Mouse (Mus musculus): ENCODE results near the gene Lurap1. TPM values are rescaled to one million over a fixed set of nuclear protein-coding genes. Genes with fewer than 3 reads are reported as not detected.

Gene Lurap1
- polyA plus RNA-seq, 1 experiment from 2014 or later = 2.8 TPM

GRCm38 (mm10) chr4:116157882-116158281 is 6.7 kb upstream of the Lurap1 start:
- H3K4me2 ChIP-seq = no peak overlapping the region
- no peak for ATAC-seq (ENCODE audit: insufficient number of reproducible peaks, low FRiP score, low TSS enrichment, low read depth)
- no peak overlapping the region for H3K9ac ChIP-seq
- no peaks in the 10 kb centered on the region for H3K27me3 ChIP-seq
- H3K27ac ChIP-seq = no peak overlapping the region
- no peaks in the 10 kb centered on the region for H3K4me1 ChIP-seq
- no peak overlapping the region for H3K4me3 ChIP-seq
- H3K36me3 ChIP-seq = peaks cover 84% of the 10 kb centered on the region
- no peaks in the 10 kb centered on the region for H3K9me3 ChIP-seq
- 69% methylated on average over 2 of the region's 2 CpGs for WGBS

- 94% methylated on average over 15 of the region's 15 CpGs for WGBS
- H3K36me3 ChIP-seq = peaks cover 61% of the 10 kb centered on the region
Measured at GRCm38 (mm10) chr4:116152702-116153101, 1.6 kb upstream of the Lurap1 start.

GRCm38 (mm10) chr4:116150862-116151221 is 296 bp downstream of the Lurap1 start:
- Histone ChIP-seq H3K27me3 (no peaks in the 10 kb centered on the region), H3K4me1 (peaks cover 21% of the 10 kb centered on the region), H3K9me3 (no peaks in the 10 kb centered on the region), H3K4me2 (peak overlapping the region; percentile 67), H3K27ac (peak overlapping the region; percentile 93), H3K4me3 (peak overlapping the region; percentile 65), H3K36me3 (peaks cover 42% of the 10 kb centered on the region), H3K9ac (peak overlapping the region; percentile 92)
- no peak for ATAC-seq (ENCODE audit: insufficient number of reproducible peaks, low FRiP score, low TSS enrichment, low read depth)
- WGBS = 19% methylated on average over 4 of the region's 4 CpGs

More at GRCm38 (mm10) chr4:116152702-116153101, 1.6 kb upstream of the Lurap1 start:
- no peak overlapping the region for H3K9ac ChIP-seq
- no peak overlapping the region for H3K4me2 ChIP-seq
- H3K4me3 ChIP-seq = no peak overlapping the region
- H3K9me3 ChIP-seq = no peaks in the 10 kb centered on the region
- no peak for ATAC-seq (ENCODE audit: insufficient number of reproducible peaks, low FRiP score, low TSS enrichment, low read depth)
- H3K4me1 ChIP-seq = peaks cover 21% of the 10 kb centered on the region
- H3K27me3 ChIP-seq = no peaks in the 10 kb centered on the region
- no peak overlapping the region for H3K27ac ChIP-seq

DNA sequence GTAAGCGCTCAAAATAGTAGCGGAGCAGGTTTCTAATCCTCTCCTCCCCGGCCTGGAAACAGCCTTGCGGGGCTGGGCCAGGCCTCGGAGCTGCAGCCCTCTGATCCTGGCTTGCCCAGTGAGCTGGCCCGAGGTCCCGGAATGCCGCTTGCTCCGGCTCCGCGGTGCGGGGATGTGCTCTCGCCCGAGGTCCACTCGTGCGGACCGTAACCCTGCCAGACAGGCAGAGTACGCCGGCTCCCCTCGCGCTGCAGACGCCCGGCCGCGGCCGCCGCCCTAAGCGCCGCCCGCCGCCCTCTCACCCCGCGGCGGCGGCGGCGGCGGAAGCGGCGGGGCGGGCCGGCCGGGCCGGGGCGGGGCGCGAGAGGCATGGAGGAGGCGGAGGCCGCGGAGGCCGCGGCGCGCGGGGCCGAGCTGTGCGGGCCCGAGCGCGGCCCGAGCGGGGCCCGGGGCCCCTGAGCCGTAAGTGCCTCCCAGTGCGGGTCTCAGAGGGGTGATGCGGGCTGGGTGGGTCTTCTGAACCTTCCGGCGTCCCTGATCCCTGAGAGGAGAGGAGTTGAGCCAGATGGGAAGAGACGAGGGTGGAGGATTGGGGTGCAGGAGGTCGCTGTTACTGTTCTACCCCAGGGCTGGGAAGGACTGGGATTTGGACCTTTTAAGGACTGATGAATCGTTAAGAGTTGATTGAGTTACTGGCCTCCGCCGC is 829 bp downstream of the Lurap1 start:
- Histone ChIP-seq H3K4me2 (peak overlapping the region; percentile 67), H3K36me3 (peaks cover 37% of the 10 kb centered on the region), H3K27me3 (no peaks in the 10 kb centered on the region), H3K9me3 (no peaks in the 10 kb centered on the region), H3K9ac (peak overlapping the region; percentile 92), H3K4me1 (peaks cover 21% of the 10 kb centered on the region), H3K27ac (peak overlapping the region; percentile 93), H3K4me3 (peak overlapping the region; percentile 65)
- peak; percentile 84 for ATAC-seq (ENCODE audit: insufficient number of reproducible peaks, low FRiP score, low TSS enrichment, low read depth)
- WGBS = under 1% methylated on average over 65 of the region's 73 CpGs

GRCm38 (mm10) chr4:116149812-116150155 is 1.4 kb downstream of the Lurap1 start:
- peak overlapping the region; percentile 93 for H3K27ac ChIP-seq
- ATAC-seq (ENCODE audit: insufficient number of reproducible peaks, low FRiP score, low TSS enrichment, low read depth) = no peak
- H3K4me3 ChIP-seq = peak overlapping the region; percentile 65
- no peaks in the 10 kb centered on the region for H3K27me3 ChIP-seq
- 26% methylated on average over 6 of the region's 6 CpGs for WGBS
- H3K9ac ChIP-seq = peak overlapping the region; percentile 92
- peaks cover 23% of the 10 kb centered on the region for H3K4me1 ChIP-seq
- H3K36me3 ChIP-seq = peaks cover 31% of the 10 kb centered on the region
- H3K4me2 ChIP-seq = peak overlapping the region; percentile 67
- no peaks in the 10 kb centered on the region for H3K9me3 ChIP-seq

- no peaks in the 10 kb centered on the region for H3K9me3 ChIP-seq
- H3K9ac ChIP-seq = peak overlapping the region; percentile 79
- H3K27me3 ChIP-seq = no peaks in the 10 kb centered on the region
- no peak overlapping the region; the same call in 1 of the 2 replicates for H3K27ac ChIP-seq
- 1% methylated on average over 46 of the region's 47 CpGs for WGBS
- H3K4me3 ChIP-seq = peak overlapping the region; percentile 71
- no peaks in the 10 kb centered on the region for H3K36me3 ChIP-seq
- H3K4me1 ChIP-seq = peaks cover 16% of the 10 kb centered on the region
- H3K4me2 ChIP-seq = peak overlapping the region; percentile 91
- peak; percentile 35; the same call in 1 of the 2 replicates for ATAC-seq (ENCODE audit: insufficient number of reproducible peaks, low FRiP score, low TSS enrichment, low read depth)
Measured at GRCm38 (mm10) chr4:116143891-116144717, 7.0 kb downstream of the Lurap1 start.

DNA sequence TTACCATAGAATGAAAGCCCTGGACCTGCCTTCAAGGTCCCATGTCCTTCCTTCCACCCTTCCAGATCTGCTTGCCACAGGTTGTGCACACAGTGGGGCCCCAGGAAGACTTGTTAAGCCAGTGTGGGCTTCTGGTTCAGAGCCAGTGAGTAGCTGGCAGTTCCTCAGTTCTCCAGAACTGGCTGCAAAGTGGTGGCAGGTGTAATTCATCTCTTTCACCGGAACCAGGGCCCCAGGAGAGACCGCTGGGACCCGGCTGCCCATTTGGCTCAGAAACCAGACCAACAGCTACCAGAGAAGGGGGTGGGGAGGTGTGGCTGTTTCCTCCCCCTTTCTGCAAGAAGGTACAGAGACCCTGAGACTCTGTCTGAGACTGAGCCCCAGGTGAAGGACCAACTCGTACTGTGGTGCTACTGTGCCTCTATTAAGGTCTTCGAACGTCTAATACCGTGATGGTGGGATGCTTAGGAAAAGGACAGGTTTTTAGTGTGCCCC is 7.8 kb downstream of the Lurap1 start:
- Histone ChIP-seq H3K4me1 (peaks cover 16% of the 10 kb centered on the region), H3K27me3 (no peaks in the 10 kb centered on the region), H3K4me2 (peak overlapping the region; percentile 91), H3K4me3 (peak overlapping the region; percentile 71), H3K9ac (0 out of 2 replicates have a peak overlapping the region, but pooled peaks have one; percentile 14), H3K9me3 (no peaks in the 10 kb centered on the region), H3K27ac (no peak overlapping the region), H3K36me3 (no peaks in the 10 kb centered on the region)
- 3% methylated on average over 7 of the region's 7 CpGs for WGBS
- no peak for ATAC-seq (ENCODE audit: insufficient number of reproducible peaks, low FRiP score, low TSS enrichment, low read depth)

DNA sequence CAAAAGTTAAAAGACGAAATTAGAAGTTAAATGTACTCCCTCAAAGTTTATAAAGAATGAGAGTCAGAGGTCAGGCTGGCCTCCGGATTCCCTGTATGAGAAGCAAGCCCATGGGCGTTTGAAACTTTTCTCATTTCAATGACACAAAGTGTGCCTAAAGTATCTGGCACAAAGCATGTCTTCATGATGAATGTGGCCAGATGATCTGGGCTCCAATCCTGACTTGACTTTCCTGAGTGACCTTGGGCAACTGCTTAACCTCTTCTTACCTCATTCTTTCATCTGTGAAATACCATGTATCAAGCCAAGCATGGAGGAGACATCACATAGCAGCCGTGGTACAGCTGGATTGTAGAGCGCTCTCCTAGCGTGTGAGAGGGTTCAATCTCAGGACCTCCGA is 8.9 kb downstream of the Lurap1 start:
- Histone ChIP-seq H3K4me1 (peaks cover 16% of the 10 kb centered on the region), H3K27ac (no peak overlapping the region), H3K4me2 (no peak overlapping the region), H3K4me3 (no peak overlapping the region), H3K9ac (no peak overlapping the region), H3K27me3 (no peaks in the 10 kb centered on the region), H3K36me3 (0 out of 2 replicates have a peak, but pooled peaks cover 1% of the 10 kb centered on the region), H3K9me3 (no peaks in the 10 kb centered on the region)
- no peak for ATAC-seq (ENCODE audit: insufficient number of reproducible peaks, low FRiP score, low TSS enrichment, low read depth)
- WGBS = 86% methylated on average over 7 of the region's 7 CpGs

DNA sequence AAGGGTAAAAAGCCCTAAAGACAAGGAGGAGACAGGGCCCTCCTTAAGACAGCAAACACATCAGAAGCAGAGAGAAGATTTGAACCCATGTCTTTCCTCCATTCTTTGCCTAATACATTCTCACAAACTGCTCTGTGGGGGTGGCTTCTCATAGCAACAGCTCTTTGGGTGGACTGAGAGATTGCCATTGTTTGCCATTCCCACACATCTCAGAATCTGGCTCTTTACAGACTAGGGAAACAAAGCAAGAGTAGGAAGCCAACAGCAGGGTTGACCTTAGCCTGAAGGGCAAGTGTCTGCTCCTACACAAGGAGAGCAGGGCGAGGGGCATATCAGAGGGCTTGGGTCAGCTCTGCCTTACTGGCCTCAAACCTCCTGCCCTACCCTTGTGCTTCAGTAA is 9.4 kb downstream of the Lurap1 start:
- 82% methylated on average over 1 of the region's 1 CpGs for WGBS
- H3K9ac ChIP-seq = no peak overlapping the region
- H3K36me3 ChIP-seq = 0 out of 2 replicates have a peak, but pooled peaks cover 4% of the 10 kb centered on the region
- H3K4me3 ChIP-seq = no peak overlapping the region
- ATAC-seq (ENCODE audit: insufficient number of reproducible peaks, low FRiP score, low TSS enrichment, low read depth) = no peak
- no peaks in the 10 kb centered on the region for H3K9me3 ChIP-seq
- H3K4me2 ChIP-seq = no peak overlapping the region
- no peak overlapping the region for H3K27ac ChIP-seq
- H3K4me1 ChIP-seq = peaks cover 16% of the 10 kb centered on the region
- H3K27me3 ChIP-seq = no peaks in the 10 kb centered on the region

DNA sequence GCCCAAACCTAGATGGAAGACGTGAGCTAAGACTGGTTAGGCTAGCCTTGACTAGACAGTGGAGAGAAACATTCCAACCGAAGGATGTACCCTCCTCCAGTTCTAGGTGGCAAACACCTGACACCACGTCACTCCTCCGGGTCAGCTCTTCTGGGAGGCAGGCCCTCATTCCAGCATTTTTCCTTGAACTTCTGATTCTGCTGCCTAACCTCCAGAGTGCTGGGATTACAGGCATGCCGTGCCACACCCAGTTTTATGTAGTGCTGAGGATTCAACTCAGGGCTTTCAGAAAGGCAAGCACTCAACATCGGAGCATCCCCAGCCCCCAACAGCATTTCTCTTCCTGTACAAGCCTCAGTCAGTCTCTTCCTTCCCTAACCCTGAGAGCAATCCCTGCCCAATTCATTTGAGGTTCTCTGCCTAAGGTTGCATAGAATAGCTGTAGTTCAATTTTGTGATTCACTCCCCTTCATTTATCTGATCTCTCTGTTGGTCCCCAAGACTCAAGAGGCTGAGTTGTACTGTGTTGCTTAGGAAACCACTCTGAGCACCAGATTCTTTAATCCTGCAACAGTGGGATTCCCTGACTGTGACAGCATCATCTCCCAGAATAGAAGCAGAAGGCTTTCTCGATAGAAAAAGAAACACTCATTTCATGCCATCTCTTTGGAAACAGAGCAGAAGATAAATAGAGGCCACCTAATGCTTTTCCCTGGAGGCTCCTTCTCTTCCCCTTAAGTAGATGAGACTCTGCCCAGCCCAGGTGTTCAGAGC is 10.2 kb downstream of the Lurap1 start:
- Histone ChIP-seq H3K36me3 (peaks cover 8% of the 10 kb centered on the region; the same call in 1 of the 2 replicates), H3K27me3 (no peaks in the 10 kb centered on the region), H3K4me3 (no peak overlapping the region), H3K4me2 (no peak overlapping the region), H3K4me1 (peaks cover 16% of the 10 kb centered on the region), H3K27ac (no peak overlapping the region), H3K9ac (no peak overlapping the region), H3K9me3 (no peaks in the 10 kb centered on the region)
- no peak for ATAC-seq (ENCODE audit: insufficient number of reproducible peaks, low FRiP score, low TSS enrichment, low read depth)
- 84% methylated on average over 7 of the region's 7 CpGs for whole genome bisulfite sequencing

DNA sequence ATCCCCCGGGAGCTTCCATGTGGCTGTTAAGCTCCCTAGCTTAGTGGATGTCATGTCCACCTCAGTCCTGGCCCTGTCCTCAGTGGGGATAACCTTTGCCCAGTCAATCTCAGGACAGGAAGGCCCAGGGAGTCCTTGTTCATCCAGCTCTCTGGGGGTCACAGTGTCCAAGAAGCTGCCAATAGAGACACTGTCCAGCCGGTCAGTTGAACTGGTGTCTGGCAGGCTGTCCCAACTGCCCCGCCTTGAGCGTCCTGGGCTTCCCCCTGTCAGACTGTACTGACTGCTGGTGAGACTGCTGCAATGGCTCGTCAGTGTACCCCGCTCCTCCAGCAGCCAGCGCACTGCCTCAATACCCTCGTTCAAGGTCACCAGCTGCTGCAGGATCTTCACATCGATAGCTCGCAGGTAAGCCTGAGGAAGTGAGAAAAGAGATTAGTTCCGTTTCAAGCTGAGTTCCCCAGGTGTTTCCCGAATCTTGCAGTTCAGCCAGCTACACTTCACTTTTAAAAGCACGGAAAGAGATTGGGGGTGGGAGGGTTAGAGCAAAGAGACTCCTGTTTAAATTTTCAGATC is 13.6 kb downstream of the Lurap1 start:
- Histone ChIP-seq H3K27me3 (no peaks in the 10 kb centered on the region), H3K9me3 (no peaks in the 10 kb centered on the region), H3K4me2 (no peak overlapping the region), H3K36me3 (peaks cover 8% of the 10 kb centered on the region; the same call in 1 of the 2 replicates), H3K4me1 (no peaks in the 10 kb centered on the region), H3K27ac (no peak overlapping the region), H3K9ac (no peak overlapping the region), H3K4me3 (no peak overlapping the region)
- no peak for ATAC-seq (ENCODE audit: insufficient number of reproducible peaks, low FRiP score, low TSS enrichment, low read depth)
- WGBS = 54% methylated on average over 13 of the region's 13 CpGs

Measured in limb, embryonic 15.5 days (tissue).